Mouse (Mus musculus): Measurements from ENCODE around the gene 4930503B20Rik.

DNA sequence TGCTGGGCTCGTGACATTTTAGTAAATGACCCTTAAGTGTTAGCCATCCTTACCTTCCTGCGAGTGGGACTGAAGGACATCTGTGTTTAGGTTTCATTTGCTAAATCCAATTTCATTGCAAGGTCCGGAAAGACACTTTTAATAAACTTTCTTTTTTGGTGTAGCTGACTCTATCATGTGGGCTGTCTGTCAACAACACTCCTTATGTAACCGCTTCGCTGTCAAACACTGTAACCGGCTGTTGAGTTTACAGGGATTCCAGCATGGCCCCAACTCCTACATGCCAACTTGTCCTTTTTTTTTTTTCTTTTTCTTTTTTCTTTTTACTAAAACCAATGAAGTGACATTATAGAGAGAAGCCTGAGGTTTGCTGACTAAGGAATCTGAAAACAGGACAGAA lies 52.7 kb downstream of the 4930503B20Rik start:
- TF ChIP-seq CTCF (IDR thresholded peaks at IDR 0.05) (no peak), EP300 (IDR thresholded peaks at IDR 0.05) (no peak)

All from lung, postnatal 0 days (tissue).